Mouse (Mus musculus): Measurements from ENCODE around the gene Zfp386.

- TF ChIP-seq POLR2A (IDR thresholded peaks at IDR 0.05; ENCODE audit: borderline replicate concordance, extremely low read depth, low read depth, low read length) = no peak
- TF ChIP-seq CTCF (IDR thresholded peaks at IDR 0.05; ENCODE audit: insufficient read depth, low read length) = no peak
Measured at GRCm38 (mm10) chr12:116089836-116090235, 42.3 kb downstream of the Zfp386 start.

Data from lung, adult 2 months (tissue).